Mouse (Mus musculus) mature B cell (primary cell): ENCODE data around the gene Usp46.

Experiments used
- in situ Hi-C: fragments of 300-500 bp; cut with MboI; formaldehyde crosslinking; loops from 2 replicates; pipeline ENCODE4 v1.14.3; 2019

The Usp46 gene

DNA sequence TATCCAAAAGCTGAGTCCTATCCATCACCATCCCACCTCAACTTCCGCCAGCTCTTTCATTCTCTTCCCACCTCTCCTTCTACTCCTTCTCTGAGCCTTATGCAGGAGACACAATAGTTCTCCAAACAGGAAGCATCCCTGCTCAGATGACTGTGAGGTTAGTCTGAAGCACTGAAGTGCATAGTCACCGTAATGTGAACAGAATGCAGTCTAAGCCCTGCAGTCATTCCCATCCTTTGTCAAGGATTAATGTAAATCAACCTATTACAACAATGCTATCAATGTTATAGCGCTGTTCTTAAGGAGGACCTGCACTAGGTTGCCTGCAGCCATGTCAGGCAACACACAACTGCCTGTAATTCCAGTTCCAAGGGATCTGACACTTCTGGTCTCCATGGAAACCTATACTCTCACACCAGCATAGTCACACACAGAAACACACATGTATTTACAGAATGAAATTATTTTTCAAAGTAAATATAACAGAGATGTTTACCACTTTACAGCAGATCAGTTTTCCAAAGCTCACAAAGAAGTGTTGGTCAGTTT, 115.1 kb downstream of the Usp46 start:
- in situ Hi-C loops = no loop called here

DNA sequence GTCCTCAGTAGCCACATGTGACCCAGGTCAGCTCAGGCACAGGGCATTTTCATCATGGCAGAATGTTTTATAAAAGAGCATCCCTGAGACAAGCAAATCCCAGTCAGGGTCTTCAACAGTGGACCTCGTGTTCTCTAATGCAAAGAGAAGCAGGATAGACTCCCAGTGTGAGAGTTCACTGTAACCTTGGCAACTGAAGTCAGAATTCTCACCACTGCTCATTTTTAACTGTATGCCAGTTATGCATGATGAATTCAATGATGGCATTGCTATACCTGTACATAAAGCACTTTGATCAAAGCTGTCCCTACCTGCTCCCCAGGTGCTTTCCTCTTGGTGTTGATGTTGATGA, 116.6 kb downstream of the Usp46 start:
- in situ Hi-C loops = no loop called here

- in situ Hi-C loops = no loop called here
Measured at GRCm38 (mm10) chr5:73950809-73951648, 117.2 kb downstream of the Usp46 start.
